Mouse (Mus musculus): ENCODE data around the gene Nup107. TPM values are rescaled to one million over a fixed set of nuclear protein-coding genes. Genes with fewer than 3 reads are reported as not detected.
"Not testable (repeated sequence)": the region's sequence is repeated elsewhere in the genome, so short reads cannot be mapped to it uniquely, and the experiment has no call there.

Nup107 gene
- polyA plus RNA-seq, 1 experiment from 2014 or later, result 39.1 TPM

DNA sequence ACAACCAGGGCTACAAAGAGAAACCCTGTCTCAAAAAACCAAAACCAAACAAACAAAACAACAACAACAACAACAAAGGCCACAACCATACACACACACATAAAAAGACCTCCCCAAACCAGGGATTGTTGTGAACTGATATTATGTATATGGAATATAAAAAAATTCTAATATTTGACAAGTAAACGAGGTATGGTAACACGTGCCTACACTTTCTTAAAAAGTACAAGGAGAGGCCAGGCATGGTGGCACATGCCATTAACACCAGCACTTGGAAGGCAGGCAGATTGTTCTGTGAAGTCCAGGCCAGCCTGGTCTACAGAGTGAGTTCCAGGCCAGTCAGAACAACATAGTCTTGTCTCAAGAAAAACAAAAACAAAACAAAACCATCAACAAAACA, 49.3 kb downstream of the Nup107 start:
- H3K4me3 ChIP-seq (replicated peaks; ENCODE audit: low read length), result no peak overlapping the region
- H3K27me3 ChIP-seq (ENCODE audit: control insufficient read depth, insufficient read depth, low read length), result no peaks in the 10 kb centered on the region
- H3K4me2 ChIP-seq (replicated peaks), result no peak overlapping the region
- H3K4me1 ChIP-seq (replicated peaks; ENCODE audit: control insufficient read depth, insufficient read depth, low read length), result peaks cover 21% of the 10 kb centered on the region
- no peak overlapping the region for H3K9ac ChIP-seq
- H3K36me3 ChIP-seq (replicated peaks; ENCODE audit: control insufficient read depth, insufficient read depth), result peaks cover 44% of the 10 kb centered on the region
- DNase-seq (ENCODE audit: low spot score) (no peak), ATAC-seq (ENCODE audit: low FRiP score) (no peak)
- H3K9me3 ChIP-seq (ENCODE audit: control insufficient read depth, low read length), result no peaks in the 10 kb centered on the region
- H3K27ac ChIP-seq, result no peak overlapping the region
- WGBS, result 99% methylated on average over 2 of the region's 2 CpGs

DNA sequence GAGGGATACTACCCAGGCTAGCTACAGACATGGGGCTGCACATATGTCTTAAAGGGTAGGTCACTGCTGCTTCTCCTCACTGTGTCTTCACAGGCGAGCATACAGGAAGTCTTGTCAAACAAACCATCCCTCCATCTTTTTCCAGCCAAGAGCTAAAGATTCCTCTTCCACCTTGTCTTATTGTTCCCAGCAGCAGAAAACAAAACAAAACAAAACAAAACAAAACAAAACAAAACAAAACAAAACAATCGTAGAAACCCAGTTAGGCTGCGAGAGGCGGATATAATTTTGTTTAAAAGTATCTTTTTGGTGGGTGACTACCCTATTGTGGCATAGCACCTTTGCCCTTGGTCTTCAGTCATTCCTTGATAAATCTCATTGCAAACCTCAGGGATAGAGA, 49.9 kb downstream of the Nup107 start:
- no peak for ATAC-seq (ENCODE audit: low FRiP score)
- WGBS, result 90% methylated on average over 4 of the region's 4 CpGs
- no peak overlapping the region for H3K27ac ChIP-seq

DNA sequence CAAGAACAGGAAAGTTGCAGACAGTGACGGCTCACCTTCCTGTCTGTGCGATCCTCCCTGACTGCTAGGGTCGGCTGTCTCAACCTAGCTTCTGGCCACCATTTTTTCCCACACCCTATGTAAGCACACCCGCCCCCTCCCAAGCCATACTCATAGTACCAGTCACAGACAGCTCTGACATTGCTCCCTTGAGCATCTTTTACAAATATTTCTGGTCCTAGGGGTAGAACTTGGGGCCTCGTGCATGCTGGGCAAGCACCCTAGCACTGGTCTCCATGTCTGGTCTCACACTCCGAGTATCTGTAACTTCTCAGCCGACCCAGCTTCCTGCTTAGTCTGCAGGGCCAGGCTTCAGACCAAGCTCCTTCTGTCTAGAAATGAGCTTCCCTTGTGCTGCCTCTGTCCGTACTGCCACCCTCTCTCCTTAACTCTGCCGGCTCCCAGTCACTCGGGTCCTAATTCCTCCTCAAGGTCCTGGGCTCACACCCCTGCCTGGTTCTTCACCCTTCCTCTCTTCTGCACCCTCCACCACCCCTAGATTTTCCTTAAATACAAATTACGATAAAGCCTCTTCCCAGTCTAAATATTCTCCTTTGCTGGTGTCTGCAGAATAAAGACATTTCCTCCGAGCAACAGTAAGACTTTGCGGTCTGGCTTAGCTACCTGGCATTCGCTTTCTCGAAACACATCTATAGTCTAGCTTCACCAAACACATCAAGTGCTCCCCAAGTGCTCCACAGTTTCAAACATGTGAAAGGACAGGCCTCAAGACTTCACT, 50.6 kb downstream of the Nup107 start:
- ATAC-seq (ENCODE audit: low FRiP score), result no peak
- Histone ChIP-seq H3K27ac (no peak overlapping the region), H3K9ac (no peak overlapping the region), H3K27me3 (ENCODE audit: control insufficient read depth, insufficient read depth, low read length) (no peaks in the 10 kb centered on the region), H3K4me2 (replicated peaks) (no peak overlapping the region), H3K4me3 (replicated peaks; ENCODE audit: low read length) (no peak overlapping the region), H3K4me1 (replicated peaks; ENCODE audit: control insufficient read depth, insufficient read depth, low read length) (peaks cover 21% of the 10 kb centered on the region), H3K36me3 (replicated peaks; ENCODE audit: control insufficient read depth, insufficient read depth) (peaks cover 56% of the 10 kb centered on the region), H3K9me3 (ENCODE audit: control insufficient read depth, low read length) (no peaks in the 10 kb centered on the region)
- no peak for DNase-seq (ENCODE audit: low spot score)
- 90% methylated on average over 15 of the region's 15 CpGs for WGBS

More for the DNA sequence above, 49.9 kb downstream of the Nup107 start:
- peaks cover 49% of the 10 kb centered on the region for H3K36me3 ChIP-seq (replicated peaks; ENCODE audit: control insufficient read depth, insufficient read depth)
- H3K4me2 ChIP-seq (replicated peaks), result no peak overlapping the region
- no peak for DNase-seq (ENCODE audit: low spot score)
- no peak overlapping the region for H3K4me3 ChIP-seq (replicated peaks; ENCODE audit: low read length)
- H3K9ac ChIP-seq, result no peak overlapping the region
- H3K4me1 ChIP-seq (replicated peaks; ENCODE audit: control insufficient read depth, insufficient read depth, low read length), result peaks cover 21% of the 10 kb centered on the region
- H3K9me3 ChIP-seq (ENCODE audit: control insufficient read depth, low read length), result no peaks in the 10 kb centered on the region
- H3K27me3 ChIP-seq (ENCODE audit: control insufficient read depth, insufficient read depth, low read length), result no peaks in the 10 kb centered on the region

DNA sequence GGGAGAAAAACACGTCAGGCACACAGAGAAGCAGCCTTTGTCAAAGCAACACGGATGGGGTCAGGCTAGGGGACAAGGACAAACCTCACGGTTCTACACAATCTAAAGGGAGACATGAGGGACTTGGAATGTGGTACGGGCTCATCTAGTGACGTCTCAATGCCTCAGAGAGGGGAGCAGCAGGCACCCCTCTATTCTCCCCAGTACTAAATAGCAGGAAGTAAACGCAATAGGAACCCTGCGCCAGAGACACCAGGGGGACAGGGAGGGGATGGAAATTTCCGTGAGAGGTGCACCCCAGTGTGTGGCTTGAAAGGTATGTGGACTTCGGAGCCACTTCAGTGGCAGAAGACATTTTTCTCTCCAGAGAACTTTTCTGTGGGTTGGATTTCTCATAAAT, 51.6 kb downstream of the Nup107 start:
- 91% methylated on average over 9 of the region's 9 CpGs for WGBS
- Histone ChIP-seq H3K27me3 (ENCODE audit: control insufficient read depth, insufficient read depth, low read length) (no peaks in the 10 kb centered on the region), H3K4me2 (replicated peaks) (no peak overlapping the region), H3K9ac (no peak overlapping the region), H3K4me1 (replicated peaks; ENCODE audit: control insufficient read depth, insufficient read depth, low read length) (peaks cover 21% of the 10 kb centered on the region), H3K36me3 (replicated peaks; ENCODE audit: control insufficient read depth, insufficient read depth) (peaks cover 66% of the 10 kb centered on the region), H3K9me3 (ENCODE audit: control insufficient read depth, low read length) (no peaks in the 10 kb centered on the region), H3K27ac (no peak overlapping the region), H3K4me3 (replicated peaks; ENCODE audit: low read length) (no peak overlapping the region)
- ATAC-seq (ENCODE audit: low FRiP score), result no peak
- DNase-seq (ENCODE audit: low spot score), result no peak

DNA sequence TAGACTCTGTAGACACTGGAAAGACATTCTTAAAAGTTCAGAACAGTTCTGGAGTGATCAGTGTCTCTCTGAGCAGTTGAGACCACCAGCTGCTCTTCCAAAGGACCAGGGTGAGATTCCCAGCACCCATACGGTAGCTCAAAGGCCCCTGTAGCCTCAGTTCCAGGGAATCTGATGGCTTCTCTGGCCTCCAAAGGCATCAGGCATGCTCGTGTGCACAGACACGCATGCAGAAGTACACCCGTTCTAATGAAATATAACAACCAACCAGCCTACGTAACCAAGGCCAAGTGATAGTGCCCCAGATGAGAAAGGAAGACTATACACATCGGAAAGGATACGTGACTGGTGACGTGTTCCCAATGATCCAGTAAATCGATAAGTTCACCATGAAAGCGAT, 52.3 kb downstream of the Nup107 start:
- no peaks in the 10 kb centered on the region for H3K9me3 ChIP-seq (ENCODE audit: control insufficient read depth, low read length)
- H3K27me3 ChIP-seq (ENCODE audit: control insufficient read depth, insufficient read depth, low read length), result no peaks in the 10 kb centered on the region
- H3K4me3 ChIP-seq (replicated peaks; ENCODE audit: low read length), result no peak overlapping the region
- WGBS, result 97% methylated on average over 10 of the region's 10 CpGs
- no peak overlapping the region for H3K9ac ChIP-seq
- DNase-seq (ENCODE audit: low spot score) (no peak), ATAC-seq (ENCODE audit: low FRiP score) (no peak)
- no peak overlapping the region for H3K27ac ChIP-seq
- H3K4me2 ChIP-seq (replicated peaks), result no peak overlapping the region
- peaks cover 20% of the 10 kb centered on the region for H3K4me1 ChIP-seq (replicated peaks; ENCODE audit: control insufficient read depth, insufficient read depth, low read length)
- H3K36me3 ChIP-seq (replicated peaks; ENCODE audit: control insufficient read depth, insufficient read depth), result peaks cover 71% of the 10 kb centered on the region

DNA sequence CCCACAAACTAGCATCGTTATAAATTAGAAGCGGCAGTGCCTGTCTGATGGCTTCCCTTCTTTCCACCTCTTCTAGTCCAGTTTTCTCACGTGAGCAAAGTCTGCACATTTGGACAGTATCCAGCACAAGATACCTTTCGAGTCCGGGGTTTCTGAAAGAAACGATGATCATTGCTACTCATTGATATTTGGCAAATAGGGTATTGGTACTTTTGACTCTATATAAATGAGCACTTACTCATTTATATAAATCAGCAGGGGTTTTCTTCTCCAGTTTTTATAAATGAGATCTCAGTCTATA, 52.9 kb downstream of the Nup107 start:
- no peak for DNase-seq (ENCODE audit: low spot score)
- WGBS, result 95% methylated on average over 6 of the region's 6 CpGs
- no peak overlapping the region for H3K27ac ChIP-seq

DNA sequence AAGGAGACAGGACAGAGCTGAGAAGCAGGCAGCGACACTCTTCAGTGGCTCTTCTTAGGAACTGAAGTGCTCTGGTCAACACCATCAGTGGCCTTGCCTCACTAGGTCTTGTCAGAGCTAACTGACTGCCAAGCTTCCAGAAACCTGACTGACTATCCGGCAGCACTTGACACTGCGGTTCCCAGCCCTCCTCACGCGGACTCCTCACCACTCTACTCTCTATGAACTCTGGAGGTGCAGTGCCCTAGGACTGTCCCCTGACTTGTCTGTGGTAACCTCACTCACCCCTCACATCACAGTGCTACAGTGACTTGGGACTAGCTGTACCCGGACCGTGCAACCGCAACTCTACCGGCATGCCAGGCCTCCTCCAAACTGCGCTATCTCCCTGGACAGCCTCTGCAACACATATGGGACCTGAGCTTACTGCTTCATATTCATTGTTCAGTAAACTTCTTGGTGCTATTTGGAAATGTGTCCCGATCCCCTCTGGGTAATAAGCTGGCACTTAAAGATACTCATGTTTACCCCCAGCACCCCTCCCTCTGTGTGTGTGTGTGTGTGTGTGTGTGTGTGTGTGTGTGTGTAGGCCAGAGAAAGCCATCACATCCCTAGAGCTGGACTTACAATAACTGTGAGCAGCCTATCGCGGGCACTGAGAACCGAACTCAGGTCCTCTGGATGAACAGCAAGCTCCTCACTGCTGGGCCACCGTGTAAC, 53.4 kb downstream of the Nup107 start:
- no peak overlapping the region for H3K4me3 ChIP-seq (replicated peaks; ENCODE audit: low read length)
- no peak overlapping the region for H3K4me2 ChIP-seq (replicated peaks)
- peaks cover 9% of the 10 kb centered on the region for H3K4me1 ChIP-seq (replicated peaks; ENCODE audit: control insufficient read depth, insufficient read depth, low read length)
- no peaks in the 10 kb centered on the region for H3K27me3 ChIP-seq (ENCODE audit: control insufficient read depth, insufficient read depth, low read length)
- H3K9me3 ChIP-seq (ENCODE audit: control insufficient read depth, low read length), result no peaks in the 10 kb centered on the region
- no peak overlapping the region for H3K9ac ChIP-seq
- no peak overlapping the region for H3K27ac ChIP-seq
- WGBS, result 89% methylated on average over 15 of the region's 15 CpGs
- peaks cover 72% of the 10 kb centered on the region for H3K36me3 ChIP-seq (replicated peaks; ENCODE audit: control insufficient read depth, insufficient read depth)
- no peak for DNase-seq (ENCODE audit: low spot score)
- ATAC-seq (ENCODE audit: low FRiP score), result no peak

More for the DNA sequence above, 52.9 kb downstream of the Nup107 start:
- no peak overlapping the region for H3K4me2 ChIP-seq (replicated peaks)
- H3K36me3 ChIP-seq (replicated peaks; ENCODE audit: control insufficient read depth, insufficient read depth), result peaks cover 72% of the 10 kb centered on the region
- H3K4me3 ChIP-seq (replicated peaks; ENCODE audit: low read length), result no peak overlapping the region
- H3K9ac ChIP-seq, result no peak overlapping the region
- H3K4me1 ChIP-seq (replicated peaks; ENCODE audit: control insufficient read depth, insufficient read depth, low read length), result peaks cover 14% of the 10 kb centered on the region
- ATAC-seq (ENCODE audit: low FRiP score), result no peak
- no peaks in the 10 kb centered on the region for H3K27me3 ChIP-seq (ENCODE audit: control insufficient read depth, insufficient read depth, low read length)
- no peaks in the 10 kb centered on the region for H3K9me3 ChIP-seq (ENCODE audit: control insufficient read depth, low read length)

DNA sequence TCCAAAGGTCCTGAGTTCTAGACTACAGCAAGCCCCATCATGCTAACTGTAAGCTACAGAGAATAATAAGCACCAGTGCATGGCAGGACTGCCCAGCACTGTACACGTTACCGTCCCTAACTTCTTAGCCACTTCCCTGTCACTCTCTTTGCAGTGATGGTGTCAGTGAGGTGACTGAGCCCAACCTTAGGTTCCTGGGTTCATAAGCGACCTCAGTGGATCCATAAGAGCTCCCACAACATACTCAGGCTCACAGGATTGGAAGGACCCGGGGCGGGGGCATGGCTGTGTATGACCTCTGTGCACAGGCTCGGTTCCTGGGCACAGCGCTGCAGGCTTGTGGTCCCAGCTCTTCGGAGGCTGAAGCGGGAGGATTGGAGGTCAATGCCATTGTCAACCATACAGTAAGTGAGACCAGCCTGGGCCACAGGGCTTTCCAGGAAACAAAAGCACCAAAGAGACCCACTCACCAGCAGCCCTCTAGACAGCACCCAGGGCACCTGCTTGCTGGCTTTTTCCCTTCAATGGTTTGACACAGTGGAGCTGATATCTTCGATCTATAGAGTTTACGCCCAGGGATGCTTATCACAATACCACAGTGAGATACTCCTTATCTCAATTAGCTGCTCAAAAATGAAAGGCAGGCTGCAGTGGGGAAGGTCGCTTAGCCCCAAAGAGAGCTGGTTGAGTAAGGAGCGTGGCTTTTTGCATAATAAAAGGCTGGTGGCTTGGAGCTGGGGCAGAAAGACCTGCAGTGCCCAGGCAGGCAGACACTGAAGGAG, 54.2 kb downstream of the Nup107 start:
- Histone ChIP-seq H3K4me1 (replicated peaks; ENCODE audit: control insufficient read depth, insufficient read depth, low read length) (0 out of 2 replicates have a peak, but pooled peaks cover 1% of the 10 kb centered on the region), H3K27me3 (ENCODE audit: control insufficient read depth, insufficient read depth, low read length) (no peaks in the 10 kb centered on the region), H3K9me3 (ENCODE audit: control insufficient read depth, low read length) (no peaks in the 10 kb centered on the region), H3K4me3 (replicated peaks; ENCODE audit: low read length) (no peak overlapping the region), H3K4me2 (replicated peaks) (no peak overlapping the region), H3K27ac (no peak overlapping the region), H3K36me3 (replicated peaks; ENCODE audit: control insufficient read depth, insufficient read depth) (peaks cover 69% of the 10 kb centered on the region), H3K9ac (no peak overlapping the region)
- 85% methylated on average over 13 of the region's 13 CpGs for WGBS
- DNase-seq (ENCODE audit: low spot score), result no peak
- no peak for ATAC-seq (ENCODE audit: low FRiP score)

DNA sequence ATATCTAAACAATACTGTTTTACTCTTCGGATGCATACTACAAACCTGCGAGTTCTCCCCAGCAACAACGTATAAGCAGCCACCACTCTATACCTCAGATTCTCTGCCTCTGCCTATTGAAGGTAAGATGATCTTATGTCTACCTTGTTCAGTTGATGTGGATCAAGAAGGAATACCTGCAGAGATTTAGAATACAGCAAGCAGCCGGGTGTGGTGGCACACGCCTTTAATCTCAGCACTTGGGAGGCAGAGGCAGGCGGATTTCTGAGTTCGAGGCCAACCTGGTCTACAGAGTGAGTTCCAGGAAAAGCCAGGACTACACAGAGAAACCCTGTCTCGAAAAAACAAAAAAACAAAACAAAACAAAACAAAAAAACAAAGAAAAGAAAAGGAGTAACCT, 55.0 kb downstream of the Nup107 start:
- H3K27me3 ChIP-seq (ENCODE audit: control insufficient read depth, insufficient read depth, low read length); H3K4me3 ChIP-seq (replicated peaks; ENCODE audit: low read length); H3K9me3 ChIP-seq (ENCODE audit: control insufficient read depth, low read length); H3K27ac ChIP-seq; H3K4me2 ChIP-seq (replicated peaks); H3K4me1 ChIP-seq (replicated peaks; ENCODE audit: control insufficient read depth, insufficient read depth, low read length); ATAC-seq (ENCODE audit: low FRiP score); H3K9ac ChIP-seq; DNase-seq (ENCODE audit: low spot score): not testable (repeated sequence)
- 95% methylated on average over 8 of the region's 8 CpGs for WGBS
- peaks cover 68% of the 10 kb centered on the region for H3K36me3 ChIP-seq (replicated peaks; ENCODE audit: control insufficient read depth, insufficient read depth)
